Mouse (Mus musculus) C2C12 (cell line): Measurements from ENCODE around the gene Cytip.

Experiments used
- CEBPB ChIP-seq: IDR thresholded peaks from one replicate; pipeline ENCODE4 v1.6.1; 2011; ENCODE audit warnings: low read depth, mild to moderate bottlenecking, control low read depth, moderate library complexity
- CTCF ChIP-seq: IDR thresholded peaks from one replicate; pipeline ENCODE4 v1.5.1; 2011; ENCODE audit not compliant: control insufficient read depth, insufficient read depth, insufficient read length
- FOSL1 ChIP-seq: IDR thresholded peaks from one replicate; pipeline ENCODE4 v1.8.0; 2011; ENCODE audit warnings: mild to moderate bottlenecking, low read length; ENCODE audit not compliant: poor library complexity, insufficient read depth, severe bottlenecking
- MAX ChIP-seq: IDR thresholded peaks from one replicate; pipeline ENCODE4 v1.6.1; 2011; ENCODE audit warnings: mild to moderate bottlenecking, control low read depth
- MYOD1 ChIP-seq: IDR thresholded peaks from one replicate; pipeline ENCODE4 v1.6.1; 2011; ENCODE audit warnings: low read depth; ENCODE audit not compliant: control insufficient read depth, insufficient read length
- USF1 ChIP-seq: IDR thresholded peaks from one replicate; pipeline ENCODE4 v1.6.1; 2011; ENCODE audit warnings: low read depth, mild to moderate bottlenecking, control low read depth, moderate library complexity

- TF ChIP-seq CTCF (no peak), FOSL1 (no peak), CEBPB (no peak), MAX (no peak), MYOD1 (no peak), USF1 (no peak)
These were observed 33.5 kb downstream of the Cytip start for GRCm38 (mm10) chr2:58161813-58162212.
